Mouse (Mus musculus) spleen, adult 2 months (tissue): Measurements from ENCODE around the gene Taok3.

Experiments used
- CTCF ChIP-seq: fragments of 200-500 bp; IDR thresholded peaks from 2 replicates; pipeline ENCODE4 v1.5.1; 2011; ENCODE audit warnings: mild to moderate bottlenecking, inconsistent platforms; ENCODE audit not compliant: insufficient read depth, insufficient read length, insufficient replicate concordance; ENCODE audit errors: extremely low read depth
- POLR2A ChIP-seq: fragments of 200-500 bp; IDR thresholded peaks from 2 replicates; pipeline ENCODE4 v1.6.1; 2011; ENCODE audit warnings: low read depth, low read length, inconsistent platforms

GRCm38 (mm10) chr5:117153527-117154091 is 33.7 kb downstream of the Taok3 start:
- TF ChIP-seq POLR2A: no peak
- no peak for TF ChIP-seq CTCF
